Mouse (Mus musculus) MEL (cell line): ENCODE data around the gene Smtnl2. TPM values are rescaled to one million over a fixed set of nuclear protein-coding genes. Genes with fewer than 3 reads are reported as not detected.

Experiments used
- DNase-seq: peaks from one replicate; pipeline ENCODE4 v3.0.0; 2011; ENCODE audit warnings: low read depth, low spot score
- H3K27ac ChIP-seq: 2 replicates; pipeline ENCODE4 v1.5.1; 2012; ENCODE audit warnings: low read depth, mild to moderate bottlenecking, control low read depth, low read length, moderate library complexity; ENCODE audit not compliant: control insufficient read depth
- H3K27me3 ChIP-seq, 2 experiments: fragments of 150-350 bp in 1 of 2; sonication (generic) in 1 of 2; 2 replicates each; pipeline ENCODE4 v1.6.1; 2012; ENCODE audit warnings: low read length in 2 of 2, mild to moderate bottlenecking in 2 of 2, improper control_type of control experiment in 1 of 2, moderate library complexity in 1 of 2; ENCODE audit not compliant: insufficient read depth in 2 of 2, control insufficient read depth in 1 of 2
- H3K36me3 ChIP-seq, 2 experiments: 2 replicates each; pipeline ENCODE4 v1.6.1; 2012 to 2014; ENCODE audit warnings: low read length in 2 of 2, improper control_type of control experiment in 1 of 2, inconsistent platforms in 1 of 2, mild to moderate bottlenecking in 1 of 2; ENCODE audit not compliant: insufficient read depth in 2 of 2, control insufficient read depth in 1 of 2
- H3K4me1 ChIP-seq, 2 experiments: fragments of 150-350 bp in 1 of 2; sonication (generic) in 1 of 2; 2 replicates each; pipeline ENCODE4 v1.6.1; 2012; ENCODE audit warnings: low read length in 2 of 2, improper control_type of control experiment in 1 of 2, mild to moderate bottlenecking in 1 of 2; ENCODE audit not compliant: insufficient read depth in 2 of 2, control insufficient read depth in 1 of 2
- H3K4me3 ChIP-seq, 2 experiments: fragments of 150-350 bp in 1 of 2; sonication (generic) in 1 of 2; 2 replicates each; pipeline ENCODE4 v1.5.1; 2012; ENCODE audit warnings: low read depth in 2 of 2, low read length in 2 of 2, mild to moderate bottlenecking in 2 of 2, moderate library complexity in 2 of 2, control low read depth in 1 of 2, improper control_type of control experiment in 1 of 2; ENCODE audit not compliant: control insufficient read depth in 1 of 2, insufficient read depth in 1 of 2
- H3K79me2 ChIP-seq: 2 replicates; pipeline ENCODE4 v1.6.1; 2012; ENCODE audit warnings: mild to moderate bottlenecking, low read length, moderate library complexity; ENCODE audit not compliant: control insufficient read depth, poor library complexity, insufficient read depth
- H3K9ac ChIP-seq: 2 replicates; pipeline ENCODE4 v1.6.1; 2012; ENCODE audit warnings: low read depth, mild to moderate bottlenecking, control low read depth, low read length, moderate library complexity; ENCODE audit not compliant: control insufficient read depth, poor library complexity, severe bottlenecking
- H3K9me3 ChIP-seq: fragments of 150-350 bp; sonication (generic); replicated peaks from 2 replicates; pipeline ENCODE4 v1.6.1; 2012; ENCODE audit warnings: mild to moderate bottlenecking, low read length, improper control_type of control experiment, moderate library complexity; ENCODE audit not compliant: insufficient read depth
- BHLHE40 ChIP-seq: IDR thresholded peaks from 2 replicates; pipeline ENCODE4 v1.6.1; 2012; ENCODE audit warnings: low read depth, mild to moderate bottlenecking, inconsistent platforms, low read length, improper control_type of control experiment, borderline replicate concordance
- CHD1 ChIP-seq: IDR thresholded peaks from 2 replicates; pipeline ENCODE4 v1.6.1; 2012; ENCODE audit warnings: low read depth, mild to moderate bottlenecking, inconsistent platforms, low read length, improper control_type of control experiment
- CTCF ChIP-seq, 3 experiments: IDR thresholded peaks in 2 of 3; conservative IDR thresholded peaks in 1 of 3; 2 replicates each; pipeline ENCODE4 v1.5.1; 2011 to 2012; ENCODE audit warnings: low read length in 3 of 3, low read depth in 2 of 3, mild to moderate bottlenecking in 2 of 3, improper control_type of control experiment in 1 of 3, inconsistent platforms in 1 of 3, mixed read lengths in 1 of 3, moderate library complexity in 1 of 3; ENCODE audit not compliant: control insufficient read depth in 1 of 3, insufficient read depth in 1 of 3, poor library complexity in 1 of 3, severe bottlenecking in 1 of 3
- EP300 ChIP-seq, 2 experiments: IDR thresholded peaks; 2 replicates each; pipeline ENCODE4 v1.6.1; 2011; ENCODE audit warnings: improper control_type of control experiment in 2 of 2, low read length in 2 of 2, low read depth in 1 of 2, mild to moderate bottlenecking in 1 of 2
- ETS1 ChIP-seq: IDR thresholded peaks from 2 replicates; pipeline ENCODE4 v1.6.1; 2012; ENCODE audit warnings: low read depth, mild to moderate bottlenecking, inconsistent platforms, low read length, improper control_type of control experiment, moderate library complexity
- GABPA ChIP-seq: IDR thresholded peaks from 2 replicates; pipeline ENCODE4 v1.6.1; 2012; ENCODE audit warnings: low read depth, mild to moderate bottlenecking, inconsistent platforms, low read length, improper control_type of control experiment, moderate library complexity
- GATA1 ChIP-seq: IDR thresholded peaks from 2 replicates; pipeline ENCODE4 v1.6.1; 2011; ENCODE audit warnings: low read depth, low read length, improper control_type of control experiment
- JUND ChIP-seq: IDR thresholded peaks from 2 replicates; pipeline ENCODE4 v1.6.1; 2011; ENCODE audit warnings: low read depth, mild to moderate bottlenecking, improper control_type of control experiment, low read length
- MAFK ChIP-seq: IDR thresholded peaks from 2 replicates; pipeline ENCODE4 v1.6.1; 2011; ENCODE audit warnings: low read depth, mild to moderate bottlenecking, low read length, improper control_type of control experiment, borderline replicate concordance
- MAX ChIP-seq: IDR thresholded peaks from 2 replicates; pipeline ENCODE4 v1.6.1; 2011; ENCODE audit warnings: low read length, improper control_type of control experiment
- MAZ ChIP-seq: IDR thresholded peaks from 2 replicates; pipeline ENCODE4 v1.6.1; 2012; ENCODE audit warnings: low read depth, mild to moderate bottlenecking, inconsistent platforms, low read length, improper control_type of control experiment
- MEF2A ChIP-seq: IDR thresholded peaks from 2 replicates; pipeline ENCODE4 v1.6.1; 2014; ENCODE audit warnings: low read depth, mild to moderate bottlenecking, inconsistent platforms, low read length, improper control_type of control experiment; ENCODE audit not compliant: poor library complexity, insufficient replicate concordance, severe bottlenecking; ENCODE audit errors: extremely low read depth
- MXI1 ChIP-seq: IDR thresholded peaks from 2 replicates; pipeline ENCODE4 v1.6.1; 2011; ENCODE audit warnings: mild to moderate bottlenecking, low read depth, low read length, improper control_type of control experiment
- MYB ChIP-seq: IDR thresholded peaks from 2 replicates; pipeline ENCODE4 v1.6.1; 2011; ENCODE audit warnings: mild to moderate bottlenecking, low read depth, low read length, improper control_type of control experiment
- MYC ChIP-seq: IDR thresholded peaks from 2 replicates; pipeline ENCODE4 v1.6.1; 2011; ENCODE audit warnings: low read depth, mild to moderate bottlenecking, low read length, improper control_type of control experiment, moderate library complexity
- NELFE ChIP-seq: IDR thresholded peaks from 2 replicates; pipeline ENCODE4 v1.6.1; 2011; ENCODE audit warnings: low read depth, low read length, improper control_type of control experiment
- RAD21 ChIP-seq: IDR thresholded peaks from 2 replicates; pipeline ENCODE4 v1.6.1; 2011; ENCODE audit warnings: mild to moderate bottlenecking, low read depth, low read length, improper control_type of control experiment
- SIN3A ChIP-seq: IDR thresholded peaks from 2 replicates; pipeline ENCODE4 v1.6.1; 2012; ENCODE audit warnings: low read length, improper control_type of control experiment, inconsistent platforms
- SMC3 ChIP-seq: IDR thresholded peaks from 2 replicates; pipeline ENCODE4 v1.6.1; 2011; ENCODE audit warnings: low read depth, low read length, improper control_type of control experiment
- TAL1 ChIP-seq: IDR thresholded peaks from 2 replicates; pipeline ENCODE4 v1.6.1; 2012; ENCODE audit warnings: mild to moderate bottlenecking, inconsistent platforms, low read length, moderate library complexity, mixed read lengths
- TBP ChIP-seq: IDR thresholded peaks from 2 replicates; pipeline ENCODE4 v1.8.0; 2011; ENCODE audit warnings: low read depth, low read length, improper control_type of control experiment
- ZMIZ1 ChIP-seq: IDR thresholded peaks from 2 replicates; pipeline ENCODE4 v1.6.1; 2012; ENCODE audit warnings: low read depth, mild to moderate bottlenecking, inconsistent platforms, low read length, improper control_type of control experiment, moderate library complexity
- ZNF384 ChIP-seq: IDR thresholded peaks from 2 replicates; pipeline ENCODE4 v1.6.1; 2012; ENCODE audit warnings: low read depth, mild to moderate bottlenecking, inconsistent platforms, low read length, improper control_type of control experiment
- polyA plus RNA-seq, 2 experiments: library from polyadenylated mRNA; stranded (reverse) in 1 of 2; unstranded in 1 of 2; fragments of >175 nt in 1 of 2; fragments of >200 nt in 1 of 2; gene quantifications; 2 replicates each; pipeline versions ENCODE4 v1.2.1 to v1.2.4; 2012; ENCODE audit warnings: low replicate concordance in 2 of 2, low read depth in 1 of 2; ENCODE audit not compliant: insufficient read length in 2 of 2, insufficient read depth in 1 of 2, missing spikeins in 1 of 2
- total RNA-seq: library from RNA; depleted of rRNA; stranded (reverse); fragments of 300-350 nt; gene quantifications from 2 replicates; pipeline ENCODE4 v1.2.3, GENCODE M21; 2012

The Smtnl2 gene
- total and polyA plus RNA-seq, 3 experiments = 10.2 to 10.9 TPM; not detected in 1

GRCm38 (mm10) chr11:72367934-72368674, 43.4 kb downstream of the Smtnl2 start:
- TF ChIP-seq ZNF384 (no peak), MEF2A (no peak), MAZ (no peak), SMC3 (no peak), ETS1 (no peak), RAD21 (no peak), MYB (no peak), CHD1 (no peak), TAL1 (no peak), EP300 (IDR thresholded peaks at IDR 0.05; ENCODE audit: low read depth in 1 of 2, low read length in 2 of 2) (no peak), MAFK (no peak), ZMIZ1 (no peak), MYC (no peak), MAX (no peak), MXI1 (no peak), JUND (no peak), BHLHE40 (no peak), TBP (no peak), GATA1 (no peak), CTCF (IDR thresholded peaks at IDR 0.05 in 2 of 3, conservative IDR thresholded peaks at IDR 0.05 in 1 of 3; ENCODE audit: control insufficient read depth in 1 of 3, insufficient read depth in 1 of 3, low read depth in 2 of 3, low read length in 3 of 3, poor library complexity in 1 of 3, severe bottlenecking in 1 of 3) (no peak)
- Histone ChIP-seq H3K79me2 (no peaks in the 10 kb centered on the region), H3K9ac (no peak overlapping the region), H3K4me3 (no peak overlapping the region), H3K9me3 (no peaks in the 10 kb centered on the region), H3K4me1 (peaks cover 0 to 10% of the 10 kb centered on the region in 2 experiments; a peak in 1 of 4 replicates), H3K36me3 (peaks cover 0 to 7% of the 10 kb centered on the region in 2 experiments; a peak in 1 of 4 replicates), H3K27ac (no peak overlapping the region), H3K27me3 (peaks cover 0 to 1% of the 10 kb centered on the region in 2 experiments; a peak in 2 of 4 replicates)
- DNase-seq = no peak

- Histone ChIP-seq H3K36me3 (peaks cover 0 to 7% of the 10 kb centered on the region in 2 experiments; a peak in 1 of 4 replicates), H3K27me3 (peaks cover 0 to 1% of the 10 kb centered on the region in 2 experiments; a peak in 2 of 4 replicates), H3K79me2 (no peaks in the 10 kb centered on the region), H3K4me1 (peaks cover 0 to 10% of the 10 kb centered on the region in 2 experiments; a peak in 1 of 4 replicates), H3K9ac (no peak overlapping the region), H3K9me3 (no peaks in the 10 kb centered on the region), H3K4me3 (no peak overlapping the region), H3K27ac (no peak overlapping the region)
- DNase-seq = no peak
- TF ChIP-seq MAX (no peak), NELFE (no peak), MEF2A (no peak), GABPA (no peak), TBP (no peak), MYB (no peak), MAFK (no peak), TAL1 (no peak), SIN3A (no peak), BHLHE40 (no peak)
Observed at GRCm38 (mm10) chr11:72366126-72366525, 45.4 kb downstream of the Smtnl2 start.
